Mouse (Mus musculus): ENCODE results near the gene Shb.

The Shb gene

DNA sequence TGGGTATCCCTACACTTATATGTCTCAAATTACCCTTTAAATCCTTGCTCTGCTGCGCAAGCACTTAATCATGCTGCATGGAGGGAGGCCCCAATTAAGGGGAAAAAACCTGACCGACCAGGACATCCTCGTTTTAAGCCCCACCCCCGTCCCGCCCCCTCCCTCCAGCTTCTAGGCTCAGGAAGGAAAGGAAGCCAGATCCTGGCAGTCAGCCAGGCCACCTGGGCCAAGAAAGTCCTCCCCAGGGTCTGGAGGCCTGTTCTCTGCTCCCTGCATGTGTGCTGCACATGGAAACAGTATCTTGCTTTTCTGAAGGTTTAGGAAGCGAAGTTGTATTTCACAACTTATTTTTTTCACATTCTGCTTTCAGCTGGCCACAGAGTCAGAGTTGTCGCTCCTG is at the start of gene Shb:
Gene Shb, minus strand, starts transcription at position 96 of the 400 bp plus-strand sequence.
- in situ Hi-C loops (cut with MboI; ENCODE audit: low sequenced_read_pairs): no loop called here

DNA sequence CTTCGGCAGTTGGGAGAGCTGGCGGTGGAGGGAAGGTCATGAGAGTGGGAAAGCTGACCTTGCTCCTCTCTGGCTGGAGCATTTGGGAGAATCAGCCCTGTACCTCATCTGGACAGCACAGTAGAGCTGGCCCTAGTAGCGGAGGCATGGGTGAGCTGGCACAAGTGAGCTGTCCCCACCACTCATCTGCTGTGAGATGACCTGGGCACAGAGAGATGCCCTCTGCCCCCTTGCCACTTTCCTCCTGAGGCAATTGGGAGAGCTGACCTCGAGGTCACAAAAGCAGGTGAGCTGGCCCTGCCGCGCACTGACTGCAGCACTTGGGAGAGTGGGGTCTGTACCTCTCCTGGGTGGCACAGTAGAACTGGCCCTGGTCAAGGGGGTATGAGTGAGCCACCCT is 48.8 kb upstream of the Shb start:
- in situ Hi-C loops (cut with MboI; ENCODE audit: low sequenced_read_pairs): no loop called here

DNA sequence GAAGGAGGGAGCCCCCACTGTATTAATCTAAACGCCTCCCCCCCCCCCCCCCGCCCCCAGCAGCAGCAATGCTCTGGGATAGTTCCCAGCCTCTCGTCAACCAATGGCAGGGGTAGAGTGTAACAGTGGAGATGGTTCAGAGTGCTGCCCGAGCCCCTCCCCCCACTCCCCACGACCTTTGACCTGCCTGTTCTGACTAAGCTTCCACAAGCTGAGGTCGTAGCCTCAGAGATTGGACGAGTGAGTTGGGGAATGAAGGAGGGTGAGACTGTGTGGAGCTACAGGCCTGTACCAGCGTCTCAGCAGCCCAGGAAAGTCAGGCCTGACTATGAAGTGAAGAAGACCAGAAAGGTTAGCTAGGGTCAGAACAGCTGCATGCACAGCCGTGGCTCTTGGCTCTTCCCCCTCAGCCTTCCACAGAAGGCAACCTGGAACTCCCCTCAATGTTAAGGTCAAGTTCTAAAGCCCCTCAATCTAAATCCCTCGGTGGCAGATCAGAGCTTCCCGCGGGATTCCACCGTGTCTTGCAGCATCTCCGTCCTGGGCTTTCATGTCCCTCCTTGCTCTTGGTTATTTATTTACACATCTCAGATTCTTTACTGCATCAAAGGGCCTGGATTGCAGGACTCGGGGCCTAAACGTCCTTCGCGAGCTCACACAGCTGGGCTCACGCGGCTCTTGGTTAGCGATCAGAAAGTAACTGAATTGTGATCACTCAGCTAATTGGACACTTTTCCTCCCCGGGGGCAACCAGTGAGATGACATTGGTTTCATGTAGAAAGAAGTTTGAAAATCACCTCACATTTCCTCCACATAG is 46.5 kb upstream of the Shb start:
- in situ Hi-C loops (cut with MboI; ENCODE audit: low sequenced_read_pairs): no loop called here

DNA sequence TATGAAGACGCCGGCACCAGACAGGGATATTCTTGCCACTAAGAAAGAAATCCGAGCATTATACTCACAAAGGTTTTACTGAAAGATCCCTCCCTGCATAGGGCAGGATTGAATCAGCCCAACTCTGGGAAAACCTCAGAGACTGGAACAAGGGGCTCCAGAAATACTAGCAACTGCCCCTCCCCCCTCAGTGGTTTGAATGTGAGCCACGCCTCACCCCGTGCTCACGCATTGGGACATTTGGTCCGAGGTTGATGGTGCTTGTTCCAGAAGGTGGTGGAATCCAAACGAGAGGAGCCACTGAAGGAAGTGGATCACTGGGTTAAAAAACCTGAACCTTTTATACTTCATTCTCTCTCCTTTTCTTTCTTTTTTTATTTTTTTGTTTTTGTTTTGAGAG is 45.4 kb upstream of the Shb start:
- in situ Hi-C loops (cut with MboI; ENCODE audit: low sequenced_read_pairs): no loop called here

DNA sequence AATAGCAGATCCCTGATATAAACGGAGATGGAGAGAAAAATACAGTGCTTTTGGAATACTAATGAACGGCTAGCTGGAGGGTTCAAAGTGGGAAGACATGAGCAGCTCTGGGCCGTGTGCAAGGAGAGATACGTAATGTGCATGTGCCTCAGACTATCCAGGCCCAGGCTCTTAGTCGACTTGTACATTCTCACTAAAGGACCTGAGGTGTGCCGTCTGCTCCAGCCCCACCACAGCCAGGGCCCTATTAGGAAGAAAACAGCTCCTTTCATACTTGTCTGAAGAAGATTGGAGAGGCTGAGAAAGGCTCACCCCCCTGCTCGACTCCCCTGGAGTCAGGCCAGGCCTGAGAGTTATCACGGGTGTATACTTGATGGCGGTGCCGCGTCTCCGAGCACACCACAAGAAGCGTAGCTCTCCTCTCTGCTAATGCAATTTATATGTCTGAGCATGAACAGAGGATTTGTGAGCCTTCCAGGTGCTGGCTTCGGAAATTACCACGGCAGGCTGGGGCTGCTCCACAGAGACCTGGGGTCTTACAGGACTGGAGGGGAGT is 42.4 kb upstream of the Shb start:
- in situ Hi-C loops (cut with MboI; ENCODE audit: low sequenced_read_pairs): no loop called here

DNA sequence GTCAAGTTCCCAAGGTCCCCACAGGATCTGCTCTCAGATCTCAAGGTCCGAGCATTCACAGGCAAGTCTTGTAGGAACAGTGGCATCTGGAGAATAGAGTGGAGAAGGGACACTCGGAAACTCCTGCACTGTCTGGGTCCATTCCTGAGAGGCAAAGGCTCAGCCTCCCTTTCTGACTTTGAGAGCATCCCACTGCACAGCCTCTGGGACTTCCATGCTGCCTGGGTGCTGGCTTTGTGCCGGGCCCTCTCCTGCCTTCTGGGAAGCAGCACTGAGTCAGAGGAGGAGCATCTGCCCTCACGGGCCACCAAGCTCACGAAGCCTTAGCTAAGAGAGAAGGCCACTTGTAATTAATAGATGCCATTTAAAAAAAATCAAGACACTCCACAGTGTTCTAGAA is 37.3 kb upstream of the Shb start:
- in situ Hi-C loops (cut with MboI; ENCODE audit: low sequenced_read_pairs): no loop called here

DNA sequence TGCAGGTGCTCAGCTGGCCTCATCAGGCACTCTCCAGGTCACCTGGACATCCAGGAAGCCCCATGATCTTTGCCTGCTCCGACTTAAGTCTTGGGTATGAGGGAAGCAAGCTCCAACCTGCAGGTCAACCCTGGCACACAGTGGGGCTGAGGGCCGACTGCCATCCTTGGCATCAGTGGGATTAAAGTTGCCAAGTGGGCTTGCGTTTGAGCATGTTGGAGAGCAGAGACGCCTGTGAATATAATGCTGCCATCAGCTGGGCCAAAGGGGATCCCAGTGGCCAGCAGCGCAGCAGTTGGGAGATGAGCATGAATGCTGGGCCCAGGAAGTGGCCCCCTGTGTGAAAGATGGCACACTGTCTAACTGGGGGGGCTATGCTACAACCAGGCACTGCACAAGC is 25.9 kb upstream of the Shb start:
- in situ Hi-C loops (cut with MboI; ENCODE audit: low sequenced_read_pairs): no loop called here

DNA sequence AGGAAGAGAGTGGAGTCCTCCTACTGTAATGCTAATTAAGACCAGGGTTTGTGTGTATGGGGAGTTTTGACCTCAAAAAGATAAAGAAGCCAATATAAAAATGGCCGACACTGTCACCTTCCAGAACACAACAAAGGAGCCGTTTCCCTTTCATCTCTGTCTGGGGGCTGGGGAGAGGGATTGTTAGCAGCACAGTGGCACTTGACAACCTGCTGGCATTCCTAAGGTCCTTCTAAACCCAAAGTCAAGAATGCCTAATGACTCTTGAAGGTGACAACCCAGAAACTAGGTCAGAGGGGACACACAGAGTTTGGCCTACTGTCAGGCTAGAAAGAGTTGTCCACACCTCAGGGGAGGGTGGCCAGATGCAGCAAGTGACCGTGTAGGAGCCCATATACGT is 20.3 kb upstream of the Shb start:
- in situ Hi-C loops (cut with MboI; ENCODE audit: low sequenced_read_pairs): no loop called here

DNA sequence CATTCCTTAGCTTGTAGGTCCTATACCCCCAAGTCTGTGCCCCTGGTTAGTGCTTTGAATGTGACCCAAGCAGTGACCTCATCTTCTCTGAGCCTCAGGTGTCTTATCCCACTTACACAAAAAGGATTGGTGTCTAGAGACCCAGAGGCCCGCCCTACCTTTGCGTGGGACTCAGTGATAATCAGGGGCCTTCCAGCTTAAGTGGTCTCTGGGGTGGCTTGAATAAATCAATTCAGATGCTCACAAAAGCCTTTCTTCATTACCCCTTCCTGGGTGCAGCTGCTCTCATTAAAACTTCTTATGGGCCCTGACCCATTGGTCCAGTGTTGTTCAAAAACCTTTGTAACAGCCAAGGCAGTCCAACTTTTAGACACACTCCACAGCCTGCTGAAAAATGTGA is 18.7 kb upstream of the Shb start:
- in situ Hi-C loops (cut with MboI; ENCODE audit: low sequenced_read_pairs): no loop called here

DNA sequence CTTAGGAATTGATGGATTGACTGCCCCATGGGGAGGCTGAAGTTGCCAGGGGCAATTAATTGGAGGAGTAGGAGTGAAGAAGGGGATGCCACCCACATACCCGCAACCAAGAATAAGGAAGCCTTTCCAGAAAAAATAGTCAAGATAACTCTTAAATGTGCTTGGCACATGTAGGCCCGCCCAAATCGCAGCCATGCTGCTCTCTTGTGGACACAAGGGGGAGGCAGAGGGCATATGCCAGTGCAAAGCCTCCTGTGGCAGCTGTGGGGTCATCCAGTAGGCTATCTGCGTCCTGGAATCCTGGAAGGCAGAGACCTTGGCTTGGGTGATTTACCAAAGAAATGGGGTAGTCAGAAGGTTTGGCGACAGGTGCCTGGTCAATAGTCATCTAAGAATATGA is 17.2 kb upstream of the Shb start:
- in situ Hi-C loops (cut with MboI; ENCODE audit: low sequenced_read_pairs): no loop called here

DNA sequence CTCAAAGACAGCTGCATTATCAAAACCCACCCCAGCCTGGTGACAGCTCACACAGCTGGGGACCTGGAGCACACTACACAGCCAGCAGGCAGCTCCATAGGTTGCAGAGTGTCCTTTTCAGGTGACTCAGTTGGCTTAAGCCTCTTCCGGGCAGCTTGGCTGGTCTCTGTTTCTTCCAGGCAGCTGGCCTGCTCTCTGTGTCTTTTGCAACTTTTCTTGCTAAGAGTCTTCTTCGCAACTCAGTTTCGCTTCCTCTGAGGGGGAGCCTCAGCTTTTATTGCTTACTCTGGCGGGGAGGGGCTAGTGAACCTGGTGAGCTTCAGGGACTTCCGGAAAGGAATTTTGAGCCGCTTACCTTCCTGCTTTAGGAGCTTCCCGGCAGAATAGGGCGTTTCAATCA is 13.6 kb upstream of the Shb start:
- in situ Hi-C loops (cut with MboI; ENCODE audit: low sequenced_read_pairs): no loop called here

DNA sequence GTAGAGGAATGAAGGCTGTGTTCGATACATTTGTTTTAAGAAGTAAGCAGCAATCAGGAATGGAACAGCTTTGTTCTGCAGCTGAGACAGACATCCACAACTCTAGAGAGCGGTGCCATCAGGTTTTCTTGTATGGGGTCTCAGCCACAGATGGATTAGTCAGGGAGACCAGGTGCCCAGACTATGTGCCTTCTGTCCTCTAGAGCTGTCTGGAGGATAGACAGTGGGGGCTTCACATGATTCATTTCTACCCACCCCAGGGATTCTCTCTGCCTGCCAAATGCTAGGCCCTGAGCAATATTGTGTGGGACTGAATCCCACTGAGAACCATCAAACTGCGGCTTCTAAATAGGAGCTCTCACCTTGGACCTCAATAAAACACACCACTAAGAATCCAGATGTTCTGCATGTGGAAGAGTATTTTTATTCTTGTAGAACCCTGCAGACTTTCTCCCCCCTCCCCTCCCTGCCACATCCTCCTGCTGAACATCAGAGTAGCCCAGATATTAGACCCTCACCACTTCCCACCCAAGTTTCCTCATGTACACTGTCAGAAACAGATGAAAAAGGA is 11.3 kb upstream of the Shb start:
- in situ Hi-C loops (cut with MboI; ENCODE audit: low sequenced_read_pairs): no loop called here

DNA sequence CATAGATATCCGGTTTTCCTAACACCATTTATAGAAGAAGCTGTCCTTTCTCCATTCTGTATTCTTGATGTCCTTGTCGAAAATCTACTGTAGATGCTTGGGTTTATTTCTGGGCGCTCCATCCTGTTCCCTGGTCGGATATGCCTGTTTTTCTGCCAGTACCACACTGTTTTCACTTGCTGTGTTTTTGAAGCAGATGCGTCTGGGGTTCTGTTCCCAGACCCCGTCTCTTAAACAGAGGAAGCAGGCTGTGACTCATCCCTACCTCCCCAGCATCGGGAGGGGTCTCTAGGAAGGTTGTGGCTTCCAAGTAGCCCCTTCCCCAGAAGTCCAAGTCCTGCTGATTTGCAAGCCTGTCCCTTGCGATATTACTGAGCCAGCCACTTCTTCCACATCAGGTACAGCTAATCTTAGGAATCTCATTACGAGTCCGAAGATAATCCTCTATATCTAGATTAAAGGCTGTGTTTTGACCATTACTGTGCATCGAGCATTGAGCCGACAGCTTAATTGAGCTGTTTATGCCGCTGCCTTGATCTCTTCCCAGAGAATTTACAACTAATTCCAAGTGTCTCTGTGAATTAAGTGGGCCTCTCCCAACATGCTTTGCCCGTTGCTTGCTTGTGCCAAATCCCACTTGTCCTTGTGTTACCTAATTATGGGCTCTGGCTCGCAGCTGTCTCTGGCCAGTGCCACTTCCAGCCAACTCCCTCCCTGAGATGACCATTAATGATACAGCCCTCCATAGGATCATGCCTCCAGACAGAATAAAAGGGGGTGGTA is 8.1 kb upstream of the Shb start:
- in situ Hi-C loops (cut with MboI; ENCODE audit: low sequenced_read_pairs): no loop called here

DNA sequence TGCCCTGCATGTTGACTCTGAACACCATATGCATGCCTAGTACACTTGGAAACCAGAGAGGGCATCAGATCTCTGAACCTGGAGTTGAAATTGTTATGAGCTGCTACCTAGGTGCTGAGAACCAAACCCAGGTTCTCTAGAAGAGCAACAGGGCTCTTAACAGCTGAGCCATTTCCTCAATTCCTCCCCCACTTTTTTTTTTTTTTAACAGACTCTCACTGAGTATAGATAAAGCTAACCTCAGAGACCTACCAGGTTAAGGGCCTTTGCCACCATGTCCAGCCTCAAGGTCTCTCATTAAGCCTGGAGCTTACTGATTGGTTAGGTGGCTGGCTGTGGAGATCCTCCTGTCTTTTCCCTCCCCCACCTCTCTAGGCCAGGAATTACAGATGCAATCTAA is 6.9 kb upstream of the Shb start:
- in situ Hi-C loops (cut with MboI; ENCODE audit: low sequenced_read_pairs): no loop called here

DNA sequence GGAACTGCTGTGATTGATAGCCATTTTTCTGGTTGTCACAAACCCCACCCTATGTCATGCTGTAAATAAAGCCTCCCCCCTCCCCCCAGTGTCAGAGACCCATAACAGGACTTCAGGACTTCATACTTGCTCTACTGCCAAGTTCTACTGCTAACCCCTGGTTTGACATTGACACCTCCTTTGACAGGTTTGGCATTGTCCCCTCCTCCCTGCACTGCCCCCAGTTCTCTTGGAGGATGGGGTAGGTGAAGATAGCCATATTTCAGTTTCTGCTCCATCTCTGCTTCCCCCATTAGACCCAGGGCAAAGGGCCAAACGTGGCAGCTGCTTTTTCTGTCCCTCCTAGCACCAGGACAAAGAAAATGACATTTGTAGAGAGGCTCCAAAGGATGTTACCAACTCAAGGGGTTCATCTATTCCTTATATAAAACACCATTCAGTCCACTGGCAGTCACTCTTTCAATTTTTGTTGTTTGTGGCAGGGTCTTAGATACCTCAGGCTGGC is 1.2 kb upstream of the Shb start:
- in situ Hi-C loops (cut with MboI; ENCODE audit: low sequenced_read_pairs): no loop called here

DNA sequence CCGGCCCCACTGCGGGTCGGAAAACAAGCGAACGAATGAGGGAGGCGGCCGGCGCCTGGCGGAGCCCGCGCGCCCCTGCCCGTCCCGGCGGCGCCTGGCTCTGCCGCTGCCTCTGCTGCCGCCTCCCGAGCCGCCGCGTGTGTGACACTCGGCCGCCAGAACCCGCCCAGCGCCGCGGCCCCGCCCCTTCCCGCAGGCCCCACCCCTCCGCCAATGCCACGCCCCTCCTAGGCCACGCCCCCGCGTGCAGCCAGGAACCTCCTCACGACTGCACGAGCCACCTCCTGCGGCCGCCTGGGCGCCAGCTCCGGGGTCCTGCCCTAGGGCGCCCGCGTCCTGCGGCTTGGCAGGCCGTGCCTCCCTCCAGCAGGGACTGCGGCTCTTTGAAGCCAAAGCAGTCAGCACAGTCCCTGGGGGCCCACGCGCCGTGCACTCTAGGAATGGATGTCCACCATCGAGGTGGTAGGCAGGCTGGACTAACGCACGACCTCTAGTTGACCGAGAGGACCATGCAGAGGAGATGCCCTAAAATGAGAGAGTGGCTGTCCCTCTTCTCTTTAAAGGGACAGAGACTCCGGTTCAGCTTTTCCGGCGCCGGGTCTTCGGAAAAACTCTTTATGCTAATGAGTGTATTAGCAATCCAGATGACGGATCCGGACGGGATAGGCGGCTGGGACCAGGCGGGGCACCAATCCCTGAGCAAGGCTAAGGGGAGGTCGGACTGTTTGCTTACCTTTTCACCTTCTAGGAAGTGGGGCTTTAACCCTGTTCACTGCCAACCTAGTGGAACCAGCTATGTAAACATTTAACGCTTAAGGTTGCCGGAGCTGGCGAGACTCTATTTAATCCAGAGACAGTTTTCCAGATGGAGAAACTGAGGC is 1.4 kb downstream of the Shb start:
- in situ Hi-C loops (cut with MboI; ENCODE audit: low sequenced_read_pairs): no loop called here

DNA sequence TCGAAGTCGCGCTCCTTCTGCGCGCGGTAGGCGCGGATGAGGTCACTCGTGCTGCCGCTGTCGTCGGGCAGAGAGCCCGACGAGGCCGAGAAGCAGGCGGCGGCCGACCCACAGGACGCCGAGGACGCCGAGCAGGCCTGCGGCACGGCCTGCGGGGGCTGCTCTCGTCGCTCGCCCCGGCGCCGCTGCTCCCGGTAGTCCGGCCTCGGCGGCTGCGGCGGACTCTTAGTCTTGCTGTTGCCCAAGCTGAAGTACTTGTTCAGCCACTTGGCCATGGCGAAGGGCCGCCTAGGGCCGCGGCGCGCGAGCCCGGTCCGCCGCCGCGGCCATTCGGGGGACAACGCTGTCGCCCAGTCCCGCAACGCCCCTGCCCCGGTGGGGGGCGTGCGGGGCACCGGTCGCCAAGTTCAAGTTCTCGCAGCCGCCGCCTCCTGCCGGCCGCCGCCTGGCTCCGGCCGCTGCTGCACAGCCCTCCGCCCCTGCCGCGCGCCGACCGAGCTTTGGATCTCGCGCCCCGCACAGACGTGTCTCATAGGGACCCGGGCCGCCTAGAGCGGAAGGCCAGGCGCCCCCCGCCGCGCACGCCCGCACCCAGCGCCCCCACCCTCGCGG is 2.2 kb downstream of the Shb start:
- in situ Hi-C loops (cut with MboI; ENCODE audit: low sequenced_read_pairs): no loop called here

DNA sequence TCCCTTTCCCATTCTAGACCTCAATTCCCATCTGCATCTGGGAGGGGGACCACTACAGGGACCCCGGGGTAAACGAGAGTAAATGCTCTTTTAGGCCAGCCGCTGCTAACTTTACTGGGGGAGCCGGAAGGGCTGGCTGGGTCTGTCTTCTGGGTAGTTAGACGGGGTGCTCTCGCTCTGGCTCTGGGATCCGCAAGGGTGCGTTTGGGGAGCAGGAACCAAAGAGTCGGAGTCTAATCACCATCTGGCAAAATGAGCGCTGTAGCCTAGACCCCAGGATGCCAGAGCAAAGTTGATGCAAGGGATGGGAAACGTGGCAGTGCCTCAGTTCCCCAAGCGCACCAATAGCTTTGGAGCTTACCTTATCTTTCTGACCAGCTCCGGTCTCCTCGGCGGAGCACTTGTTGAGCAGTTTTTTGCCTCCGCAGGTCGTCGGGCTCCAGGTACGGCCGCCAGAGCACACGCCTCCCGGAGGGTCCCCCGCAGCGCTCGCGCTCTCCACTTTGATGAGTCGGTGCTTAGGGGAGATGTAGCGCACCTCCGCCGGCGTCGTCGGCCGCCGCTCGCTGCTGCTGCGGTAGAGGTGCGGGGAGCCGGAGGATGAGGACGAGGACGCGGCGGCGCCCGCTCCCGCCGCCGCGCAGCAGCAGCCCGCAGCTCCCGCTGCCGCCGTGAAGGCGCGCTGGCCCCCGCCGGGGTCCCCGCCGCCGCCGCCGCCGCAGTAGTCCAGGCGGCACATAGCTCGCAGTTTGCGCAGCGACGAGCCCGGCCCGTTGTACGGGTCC is 2.9 kb downstream of the Shb start:
- in situ Hi-C loops (cut with MboI; ENCODE audit: low sequenced_read_pairs): no loop called here
